Comparison of ENCODE assay signal across 23 mouse cellular contexts in genomic region chr6:99938949-99939348, GRCm38 (mm10).
DNase-seq lines count a peak whose midpoint lies in the region; ATAC-seq and TF ChIP-seq lines count a peak whose summit lies in the region.
"Had no signal": no experiment of that assay in that cellular context is flagged by ENCODE, and none has a peak within 500 bp of the region (broad histone marks: within the 10 kb centered on the region; RNA-seq: fewer than 3 reads in every experiment).

No protein-coding gene starts in this region.

- peak; percentile 50; the same call in 1 of the 2 replicates for ATAC-seq in neural tube, embryonic 11.5 days (ENCODE audit: insufficient read depth, low FRiP score, low TSS enrichment)
- no peak; the same call in 1 of the 2 replicates for ATAC-seq in neural tube, embryonic 15.5 days (ENCODE audit: low FRiP score)
- peak; percentile 50 for ATAC-seq in intestine, postnatal 0 days
- peak; percentile 60 for ATAC-seq in limb, embryonic 14.5 days (ENCODE audit: low FRiP score, low read depth)
- ATAC-seq: hindbrain, embryonic 16.5 days had no signal

- TF ChIP-seq CTCF in intestine, postnatal 0 days (IDR thresholded peaks at IDR 0.05; ENCODE audit: low read depth), result no peak

- H3K4me1 ChIP-seq in neural tube, embryonic 11.5 days (ENCODE audit: control insufficient read depth, insufficient read depth, low read length), result peaks cover 7% of the 10 kb centered on the region
- peaks cover 14% of the 10 kb centered on the region for H3K4me1 ChIP-seq in neural tube, embryonic 15.5 days
- 0 out of 2 replicates have a peak, but pooled peaks cover 7% of the 10 kb centered on the region for H3K4me1 ChIP-seq in intestine, postnatal 0 days (replicated peaks; ENCODE audit: control insufficient read depth, insufficient read depth, low read length)
- H3K4me1 ChIP-seq in limb, embryonic 14.5 days (ENCODE audit: control insufficient read depth, insufficient read depth, low read length), result peaks cover 21% of the 10 kb centered on the region
- H3K4me1 ChIP-seq: liver, embryonic 13.5 days had no signal

- H3K27ac ChIP-seq in neural tube, embryonic 11.5 days (ENCODE audit: low read depth, low read length), result no peak overlapping the region
- no peak overlapping the region for H3K27ac ChIP-seq in neural tube, embryonic 15.5 days (replicated peaks)
- no peak overlapping the region for H3K27ac ChIP-seq in intestine, postnatal 0 days (ENCODE audit: low read depth, low read length)
- H3K27ac ChIP-seq in limb, embryonic 14.5 days (replicated peaks; ENCODE audit: low read depth, low read length), result no peak overlapping the region
- H3K27ac ChIP-seq: gastrocnemius, adult 2 months; heart, embryonic 10.5 days; hindbrain, embryonic 10.5 days; liver, embryonic 13.5 days; neural tube, embryonic 13.5 days; stomach, embryonic 15.5 days had no signal

- no peak for TF ChIP-seq POLR2A in limb, embryonic 14.5 days (IDR thresholded peaks at IDR 0.05; ENCODE audit: borderline replicate concordance, extremely low read depth, insufficient read depth, insufficient read length)

- H3K9me3 ChIP-seq in neural tube, embryonic 11.5 days (ENCODE audit: control insufficient read depth, low read length), result no peaks in the 10 kb centered on the region
- no peaks in the 10 kb centered on the region for H3K9me3 ChIP-seq in neural tube, embryonic 15.5 days (replicated peaks)
- H3K9me3 ChIP-seq in intestine, postnatal 0 days (ENCODE audit: control insufficient read depth), result no peaks in the 10 kb centered on the region
- no peaks in the 10 kb centered on the region for H3K9me3 ChIP-seq in limb, embryonic 14.5 days (ENCODE audit: control insufficient read depth, low read length)
- H3K9me3 ChIP-seq: heart, embryonic 10.5 days; hindbrain, embryonic 10.5 days; liver, embryonic 13.5 days; neural tube, embryonic 13.5 days; stomach, embryonic 15.5 days had no signal

- no peaks in the 10 kb centered on the region for H3K27me3 ChIP-seq in neural tube, embryonic 11.5 days (ENCODE audit: control insufficient read depth, insufficient read depth, low read length)
- H3K27me3 ChIP-seq in neural tube, embryonic 15.5 days (replicated peaks), result peaks cover 34% of the 10 kb centered on the region
- no peaks in the 10 kb centered on the region for H3K27me3 ChIP-seq in intestine, postnatal 0 days (replicated peaks; ENCODE audit: control insufficient read depth, insufficient read depth, low read length)
- no peaks in the 10 kb centered on the region for H3K27me3 ChIP-seq in limb, embryonic 14.5 days (ENCODE audit: control insufficient read depth, insufficient read depth, low read length)
- H3K27me3 ChIP-seq: liver, embryonic 13.5 days; stomach, embryonic 15.5 days had no signal

- H3K4me3 ChIP-seq in neural tube, embryonic 11.5 days (ENCODE audit: low read depth, low read length), result no peak overlapping the region
- H3K4me3 ChIP-seq in neural tube, embryonic 15.5 days (replicated peaks), result no peak overlapping the region
- no peak overlapping the region for H3K4me3 ChIP-seq in intestine, postnatal 0 days (ENCODE audit: low read depth, low read length)
- no peak overlapping the region for H3K4me3 ChIP-seq in limb, embryonic 14.5 days (replicated peaks; ENCODE audit: low read length)
- H3K4me3 ChIP-seq: gastrocnemius, adult 2 months; heart, embryonic 10.5 days; hindbrain, embryonic 10.5 days; liver, embryonic 13.5 days; neural tube, embryonic 13.5 days; stomach, embryonic 15.5 days had no signal

- H3K9ac ChIP-seq in neural tube, embryonic 11.5 days (ENCODE audit: low read length), result no peak overlapping the region
- H3K9ac ChIP-seq in neural tube, embryonic 15.5 days (replicated peaks), result no peak overlapping the region
- no peak overlapping the region for H3K9ac ChIP-seq in intestine, postnatal 0 days (ENCODE audit: low read depth, low read length)
- no peak overlapping the region for H3K9ac ChIP-seq in limb, embryonic 14.5 days (ENCODE audit: low read depth, low read length, severe bottlenecking)
- H3K9ac ChIP-seq: liver, embryonic 13.5 days; neural tube, embryonic 13.5 days; stomach, embryonic 15.5 days had no signal

- no peaks in the 10 kb centered on the region for H3K36me3 ChIP-seq in neural tube, embryonic 11.5 days (ENCODE audit: control insufficient read depth, insufficient read depth, low read length)
- H3K36me3 ChIP-seq in neural tube, embryonic 15.5 days, result no peaks in the 10 kb centered on the region
- H3K36me3 ChIP-seq in intestine, postnatal 0 days (ENCODE audit: control insufficient read depth, insufficient read depth), result no peaks in the 10 kb centered on the region
- H3K36me3 ChIP-seq in limb, embryonic 14.5 days (ENCODE audit: control insufficient read depth, insufficient read depth, low read length), result no peaks in the 10 kb centered on the region
- H3K36me3 ChIP-seq: heart, embryonic 10.5 days; hindbrain, embryonic 10.5 days; liver, embryonic 13.5 days; neural tube, embryonic 13.5 days; stomach, embryonic 15.5 days had no signal

- 27% methylated on average over 7 of the region's 7 CpGs for WGBS in neural tube, embryonic 11.5 days
- WGBS in neural tube, embryonic 15.5 days, result 7% methylated on average over 7 of the region's 7 CpGs
- WGBS in intestine, postnatal 0 days, result 29% methylated on average over 7 of the region's 7 CpGs
- WGBS in limb, embryonic 14.5 days, result 8% methylated on average over 7 of the region's 7 CpGs

- DNase-seq in neural tube, embryonic 11.5 days (ENCODE audit: low spot score), result no peak
- DNase-seq in limb, embryonic 14.5 days (ENCODE audit: low spot score), result peak; percentile 16
- no peak for DNase-seq in heart, adult 9 months (ENCODE audit: low spot score in 2 of 2)
- DNase-seq in right cerebral cortex, adult 18-20 months, result no peak
- DNase-seq in testis, postnatal 10 days (ENCODE audit: low spot score), result no peak
- DNase-seq: adrenal gland, adult 2 months; cerebellum, adult 2 months; gastrocnemius, adult 2 months; kidney, adult 18-20 months; layer of hippocampus, adult 9-11 months; left cerebral cortex, postnatal 4 days; liver, embryonic 13.5 days; lung, adult 2 months; lung, postnatal 14 days; thymus, adult 18-20 months; thymus, postnatal 4 days had no signal

- no peak overlapping the region for H3K4me2 ChIP-seq in neural tube, embryonic 11.5 days (ENCODE audit: low read depth)
- no peak overlapping the region for H3K4me2 ChIP-seq in neural tube, embryonic 15.5 days
- H3K4me2 ChIP-seq in intestine, postnatal 0 days (replicated peaks; ENCODE audit: low read depth), result peak overlapping the region; percentile 35
- peak overlapping the region; percentile 16 for H3K4me2 ChIP-seq in limb, embryonic 14.5 days (replicated peaks; ENCODE audit: low read depth, low read length, severe bottlenecking)
- H3K4me2 ChIP-seq: liver, embryonic 13.5 days; neural tube, embryonic 13.5 days; stomach, embryonic 15.5 days had no signal

Comparison
In these comparisons a context has a peak if more than half of its experiments do, and no peak if none do; other contexts are left out.
1. H3K4me2 ChIP-seq: peak in intestine, postnatal 0 days (single experiment) and limb, embryonic 14.5 days (single experiment); none in neural tube, embryonic 11.5 days (single experiment) and neural tube, embryonic 15.5 days (single experiment).